Mouse (Mus musculus) myocyte (in vitro differentiated cells): ENCODE measurements around the gene Grin1.

Experiments used
- CEBPB ChIP-seq: IDR thresholded peaks from 2 replicates; pipeline ENCODE4 v1.6.1; 2011; ENCODE audit warnings: mild to moderate bottlenecking, moderate library complexity; ENCODE audit not compliant: poor library complexity, insufficient read depth, severe bottlenecking
- E2F4 ChIP-seq: IDR thresholded peaks from one replicate; pipeline ENCODE4 v1.6.1; 2011; ENCODE audit warnings: mild to moderate bottlenecking, control low read depth, moderate library complexity; ENCODE audit not compliant: insufficient read depth
- MAX ChIP-seq: IDR thresholded peaks from one replicate; pipeline ENCODE4 v1.6.1; 2011; ENCODE audit warnings: low read depth, mild to moderate bottlenecking, control low read depth
- MYOD1 ChIP-seq, 3 experiments: IDR thresholded peaks; one replicate each; pipeline ENCODE4 v1.6.1; 2011; ENCODE audit warnings: control low read depth in 2 of 3, low read depth in 2 of 3, mild to moderate bottlenecking in 2 of 3, moderate library complexity in 1 of 3; ENCODE audit not compliant: insufficient read length in 2 of 3, control insufficient read depth in 1 of 3
- MYOG ChIP-seq, 3 experiments: IDR thresholded peaks; one replicate each; pipeline ENCODE4 v1.6.1; 2011; ENCODE audit warnings: control low read depth in 2 of 3, low read depth in 2 of 3, mild to moderate bottlenecking in 2 of 3; ENCODE audit not compliant: insufficient read length in 2 of 3, control insufficient read depth in 1 of 3, insufficient read depth in 1 of 3
- POLR2A ChIP-seq: IDR thresholded peaks from one replicate; pipeline ENCODE4 v1.6.1; 2011; ENCODE audit warnings: low read depth, mild to moderate bottlenecking, control low read depth, moderate library complexity; ENCODE audit not compliant: insufficient read length
- POLR2AphosphoS2 ChIP-seq: IDR thresholded peaks from one replicate; pipeline ENCODE4 v1.6.1; 2011; ENCODE audit warnings: low read depth, control low read depth; ENCODE audit not compliant: insufficient read length
- REST ChIP-seq: IDR thresholded peaks from one replicate; pipeline ENCODE4 v1.6.1; 2011; ENCODE audit warnings: mild to moderate bottlenecking, control low read depth, moderate library complexity; ENCODE audit not compliant: insufficient read depth, insufficient read length
- SRF ChIP-seq: IDR thresholded peaks from one replicate; pipeline ENCODE4 v1.6.1; 2011; ENCODE audit warnings: low read depth; ENCODE audit not compliant: control insufficient read depth, insufficient read length
- TCF12 ChIP-seq: IDR thresholded peaks from one replicate; pipeline ENCODE4 v1.6.1; 2011; ENCODE audit warnings: mild to moderate bottlenecking, control low read depth; ENCODE audit not compliant: poor library complexity, insufficient read depth, severe bottlenecking
- USF1 ChIP-seq: IDR thresholded peaks from one replicate; pipeline ENCODE4 v1.6.1; 2011; ENCODE audit warnings: low read depth, mild to moderate bottlenecking, control low read depth, moderate library complexity

DNA sequence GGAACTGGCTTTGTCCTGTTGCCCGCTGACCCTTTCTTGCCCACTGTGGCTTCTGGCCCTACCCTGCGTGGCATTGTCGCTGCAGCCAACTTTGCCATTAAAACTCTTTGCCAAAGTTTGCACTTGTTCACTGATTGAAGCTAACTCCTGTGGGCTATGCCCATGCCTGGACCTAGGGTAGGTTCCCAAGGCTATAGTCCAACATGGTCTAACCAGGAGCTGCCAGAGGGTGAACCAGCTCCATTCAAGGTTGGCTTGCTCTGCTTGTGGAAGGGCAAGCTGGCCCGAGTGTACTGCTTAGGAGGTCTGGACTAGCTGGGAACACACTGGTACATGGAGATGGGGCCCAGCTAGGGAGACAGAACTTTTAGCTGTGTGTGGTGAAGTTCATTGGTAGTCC, 74.8 kb downstream of the Grin1 start:
- no peak for TF ChIP-seq POLR2A
- TF ChIP-seq E2F4, result no peak
- TF ChIP-seq MAX, result no peak
- TF ChIP-seq POLR2AphosphoS2, result no peak
- TF ChIP-seq MYOD1 (IDR thresholded peaks at IDR 0.05; ENCODE audit: control insufficient read depth in 1 of 3, insufficient read length in 2 of 3, low read depth in 2 of 3), result no peak
- TF ChIP-seq USF1, result no peak
- TF ChIP-seq MYOG (IDR thresholded peaks at IDR 0.05; ENCODE audit: control insufficient read depth in 1 of 3, insufficient read depth in 1 of 3, insufficient read length in 2 of 3, low read depth in 2 of 3), result no peak
- TF ChIP-seq TCF12, result no peak
- no peak for TF ChIP-seq CEBPB
- TF ChIP-seq SRF, result no peak
- TF ChIP-seq REST, result no peak
